ENCODE assay signal across 8 mouse cellular contexts in genomic region chr1:91601362-91602096, GRCm38 (mm10).
DNase-seq lines count a peak whose midpoint lies in the region; ATAC-seq lines count a peak whose summit lies in the region.

No protein-coding gene starts in this region.

- no peak overlapping the region for H3K4me2 ChIP-seq in hindbrain, embryonic 12.5 days (replicated peaks)
- no peak overlapping the region for H3K4me2 ChIP-seq in hindbrain, embryonic 13.5 days
- no peak overlapping the region for H3K4me2 ChIP-seq in limb, embryonic 13.5 days (replicated peaks)

- no peaks in the 10 kb centered on the region for H3K36me3 ChIP-seq in hindbrain, embryonic 12.5 days
- H3K36me3 ChIP-seq in hindbrain, embryonic 13.5 days: no peaks in the 10 kb centered on the region
- no peaks in the 10 kb centered on the region for H3K36me3 ChIP-seq in limb, embryonic 13.5 days

- peaks cover 21% of the 10 kb centered on the region for H3K4me1 ChIP-seq in hindbrain, embryonic 12.5 days
- peaks cover 17% of the 10 kb centered on the region for H3K4me1 ChIP-seq in hindbrain, embryonic 13.5 days (replicated peaks)
- H3K4me1 ChIP-seq in limb, embryonic 13.5 days: peaks cover 66% of the 10 kb centered on the region

- ATAC-seq in hindbrain, embryonic 12.5 days (ENCODE audit: low FRiP score): peak; percentile 46
- ATAC-seq in hindbrain, embryonic 13.5 days (ENCODE audit: low FRiP score): no peak
- no peak for ATAC-seq in limb, embryonic 13.5 days (ENCODE audit: low FRiP score, low read depth)

- DNase-seq in cerebellum, adult 9-11 months: peak; percentile 6
- no peak for DNase-seq in cerebellum, postnatal 4 days (ENCODE audit: low spot score in 2 of 2)
- peak; percentile 73 for DNase-seq in thymus, postnatal 14 days
- DNase-seq in ovary, postnatal 10 days (ENCODE audit: low spot score): no peak
- DNase-seq in left cerebral cortex, adult 18-20 months (ENCODE audit: low spot score in 2 of 2): no peak

- no peak overlapping the region for H3K9ac ChIP-seq in hindbrain, embryonic 12.5 days
- H3K9ac ChIP-seq in hindbrain, embryonic 13.5 days: no peak overlapping the region
- peak overlapping the region; percentile 15; the same call in 1 of the 2 replicates for H3K9ac ChIP-seq in limb, embryonic 13.5 days

- H3K27ac ChIP-seq in hindbrain, embryonic 12.5 days: no peak overlapping the region
- no peak overlapping the region for H3K27ac ChIP-seq in hindbrain, embryonic 13.5 days
- H3K27ac ChIP-seq in limb, embryonic 13.5 days: peak overlapping the region; percentile 87

- H3K4me3 ChIP-seq in hindbrain, embryonic 12.5 days: no peak overlapping the region
- H3K4me3 ChIP-seq in hindbrain, embryonic 13.5 days: no peak overlapping the region
- no peak overlapping the region for H3K4me3 ChIP-seq in limb, embryonic 13.5 days

- no peaks in the 10 kb centered on the region for H3K9me3 ChIP-seq in hindbrain, embryonic 12.5 days (replicated peaks)
- H3K9me3 ChIP-seq in hindbrain, embryonic 13.5 days: no peaks in the 10 kb centered on the region
- H3K9me3 ChIP-seq in limb, embryonic 13.5 days: no peaks in the 10 kb centered on the region

- H3K27me3 ChIP-seq in hindbrain, embryonic 12.5 days: no peaks in the 10 kb centered on the region; the same call in 1 of the 2 replicates
- no peaks in the 10 kb centered on the region for H3K27me3 ChIP-seq in hindbrain, embryonic 13.5 days
- H3K27me3 ChIP-seq in limb, embryonic 13.5 days: peaks cover 16% of the 10 kb centered on the region

- WGBS in hindbrain, embryonic 12.5 days: 85% methylated on average over 2 of the region's 2 CpGs
- 84% methylated on average over 2 of the region's 2 CpGs for WGBS in hindbrain, embryonic 13.5 days
- 65% methylated on average over 2 of the region's 2 CpGs for WGBS in limb, embryonic 13.5 days

Comparison
In these comparisons a context has a peak if more than half of its experiments do, and no peak if none do; other contexts are left out.
1. DNase-seq: peak in cerebellum, adult 9-11 months (single experiment) and thymus, postnatal 14 days (single experiment); none in cerebellum, postnatal 4 days (0 of 2), ovary, postnatal 10 days (single experiment) and left cerebral cortex, adult 18-20 months (0 of 2).